Mouse (Mus musculus): ENCODE measurements around the gene Tph1.

The Tph1 gene

GRCm38 (mm10) chr7:46648431-46649140 is 23.8 kb downstream of the Tph1 start:
- no peak for DNase-seq (ENCODE audit: low spot score in 2 of 2)

DNA sequence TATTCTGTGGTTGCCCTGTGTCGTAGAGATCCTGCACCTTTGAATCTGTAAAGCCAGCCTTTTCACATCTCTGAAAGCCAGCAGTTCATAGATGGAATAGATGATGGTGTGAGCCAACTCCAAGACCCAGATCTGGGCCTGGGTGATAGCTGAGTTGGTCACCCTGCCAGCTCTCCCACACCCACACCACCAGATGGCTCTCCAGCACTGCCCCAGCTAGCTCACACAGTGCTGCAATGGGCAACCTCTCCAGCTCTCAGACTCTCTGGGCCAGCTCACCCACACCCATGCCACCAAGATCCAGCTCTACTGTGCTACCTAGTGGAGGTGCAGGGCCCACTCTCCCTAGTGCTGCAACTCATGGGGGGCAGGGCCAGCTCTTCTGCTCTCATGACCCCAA is 29.2 kb downstream of the Tph1 start:
- no peak for DNase-seq (ENCODE audit: low spot score in 2 of 2)

GRCm38 (mm10) chr7:46640062-46640461 is 32.3 kb downstream of the Tph1 start:
- no peak for DNase-seq (ENCODE audit: low spot score in 2 of 2)

DNA sequence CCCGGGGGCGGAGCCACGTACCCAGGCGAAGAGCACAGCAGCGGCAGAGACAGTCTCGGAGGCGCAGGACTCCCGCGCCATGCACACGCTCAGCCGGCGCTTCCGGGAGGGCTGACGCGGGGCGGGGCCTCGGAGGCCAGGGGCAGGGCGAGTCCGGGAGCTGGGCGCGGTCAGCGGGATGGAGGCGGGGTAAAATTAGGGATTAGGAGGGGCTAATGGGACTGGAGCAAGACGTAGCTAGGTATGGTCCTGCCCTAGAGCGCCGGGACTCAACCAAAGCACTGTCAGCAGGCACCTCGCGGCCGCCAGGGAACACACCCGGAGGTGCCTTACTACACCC is 32.7 kb downstream of the Tph1 start, which contains the start of gene Sergef:
Gene Sergef (minus strand): TSS at position 116 of the 340 bp plus-strand sequence.
- DNase-seq (ENCODE audit: low spot score in 2 of 2): peak; percentile 81 to 89

GRCm38 (mm10) chr7:46638889-46639691 is 33.2 kb downstream of the Tph1 start:
- no peak for DNase-seq (ENCODE audit: low spot score in 2 of 2)

GRCm38 (mm10) chr7:46628375-46628975 is 43.9 kb downstream of the Tph1 start:
- DNase-seq (ENCODE audit: low spot score in 2 of 2): no peak

DNA sequence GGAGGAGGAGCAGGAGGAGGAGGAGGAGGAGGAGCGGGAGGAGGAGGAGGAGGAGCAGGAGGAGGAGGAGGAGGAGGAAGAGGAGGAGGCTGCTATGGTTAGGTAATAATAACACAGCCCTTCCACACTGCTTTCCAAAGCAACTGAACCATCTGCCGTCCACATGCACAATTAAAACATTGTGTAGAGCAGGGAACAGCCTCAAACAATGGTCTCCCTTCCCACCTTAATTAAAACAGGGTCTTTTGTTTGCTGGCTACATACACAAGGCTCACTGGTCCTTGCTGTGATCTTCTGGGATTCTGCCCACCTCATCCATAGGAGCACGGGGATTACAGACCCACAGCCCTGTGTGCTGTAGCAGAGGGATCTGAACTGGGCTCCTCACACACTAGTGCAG is 48.4 kb downstream of the Tph1 start:
- DNase-seq (ENCODE audit: low spot score in 2 of 2): no peak

GRCm38 (mm10) chr7:46618416-46619110 is 53.8 kb downstream of the Tph1 start:
- no peak for DNase-seq (ENCODE audit: low spot score in 2 of 2)

GRCm38 (mm10) chr7:46616429-46617005 is 55.8 kb downstream of the Tph1 start:
- DNase-seq (ENCODE audit: low spot score in 2 of 2): no peak

- DNase-seq (ENCODE audit: low spot score in 2 of 2): no peak
Observed at GRCm38 (mm10) chr7:46615256-46615977, 56.9 kb downstream of the Tph1 start.

DNA sequence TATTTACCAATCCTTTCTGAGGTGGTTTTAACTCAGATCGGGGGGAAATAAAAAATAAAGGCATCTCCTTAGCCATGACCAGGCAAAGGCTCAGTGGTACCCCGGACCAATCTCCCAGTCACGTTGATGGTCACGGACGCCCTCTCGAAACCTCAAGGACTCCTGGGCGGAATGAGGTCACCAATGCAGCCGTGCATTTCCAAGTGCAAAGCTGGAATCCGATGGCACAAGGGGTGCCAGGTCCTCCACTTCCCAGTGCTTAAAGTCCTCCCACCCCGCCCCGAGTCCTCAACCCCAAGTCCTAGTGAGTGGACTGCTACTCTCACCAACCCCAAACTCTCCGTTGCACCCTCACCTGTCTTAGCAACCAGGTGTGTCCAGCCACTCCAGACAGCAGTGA is 58.1 kb downstream of the Tph1 start:
- no peak for DNase-seq (ENCODE audit: low spot score in 2 of 2)

DNA sequence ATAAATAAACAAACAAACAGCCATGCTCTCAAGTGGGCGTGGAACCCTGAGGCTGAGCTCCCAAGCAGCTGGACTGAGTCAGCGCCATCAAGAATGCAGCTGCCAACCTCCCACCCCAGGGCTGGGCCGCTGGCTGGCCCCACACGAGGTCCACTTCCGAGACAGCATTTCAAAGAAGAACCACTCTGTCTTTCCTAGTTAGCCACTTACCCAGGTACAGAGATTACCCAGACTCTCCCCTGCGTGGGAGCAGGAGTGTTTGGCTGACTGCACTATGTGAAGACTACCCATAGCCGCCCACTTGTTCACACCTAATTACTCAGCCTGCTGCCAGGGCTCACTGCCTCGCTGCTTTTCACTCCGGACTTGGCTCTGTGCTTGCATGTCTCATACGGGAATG is 59.2 kb downstream of the Tph1 start:
- no peak for DNase-seq (ENCODE audit: low spot score in 2 of 2)

GRCm38 (mm10) chr7:46612421-46612937 is 59.9 kb downstream of the Tph1 start:
- no peak for DNase-seq (ENCODE audit: low spot score in 2 of 2)

- DNase-seq (ENCODE audit: low spot score in 2 of 2): no peak
Observed at GRCm38 (mm10) chr7:46611970-46612369, 60.4 kb downstream of the Tph1 start.

DNA sequence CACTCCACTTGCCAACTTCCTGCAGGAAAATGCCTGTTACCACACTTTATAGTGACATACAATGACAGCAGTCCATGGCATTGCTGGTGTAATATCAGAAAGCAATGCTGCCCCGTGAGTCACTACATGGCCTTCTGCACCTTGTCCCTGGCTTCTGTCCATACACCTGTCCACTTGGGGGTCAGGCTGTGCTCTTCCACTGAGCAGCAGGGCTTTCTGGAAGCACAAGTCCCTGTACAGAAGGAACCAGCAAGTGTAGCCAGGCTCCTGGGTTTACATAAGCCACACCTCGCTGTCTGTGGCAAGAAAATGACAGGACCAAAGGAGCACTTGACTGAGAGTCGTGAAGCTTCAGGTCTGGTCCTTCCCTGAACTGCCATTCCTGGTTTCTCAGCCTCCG is 63.0 kb downstream of the Tph1 start:
- DNase-seq (ENCODE audit: low spot score in 2 of 2): no peak

DNA sequence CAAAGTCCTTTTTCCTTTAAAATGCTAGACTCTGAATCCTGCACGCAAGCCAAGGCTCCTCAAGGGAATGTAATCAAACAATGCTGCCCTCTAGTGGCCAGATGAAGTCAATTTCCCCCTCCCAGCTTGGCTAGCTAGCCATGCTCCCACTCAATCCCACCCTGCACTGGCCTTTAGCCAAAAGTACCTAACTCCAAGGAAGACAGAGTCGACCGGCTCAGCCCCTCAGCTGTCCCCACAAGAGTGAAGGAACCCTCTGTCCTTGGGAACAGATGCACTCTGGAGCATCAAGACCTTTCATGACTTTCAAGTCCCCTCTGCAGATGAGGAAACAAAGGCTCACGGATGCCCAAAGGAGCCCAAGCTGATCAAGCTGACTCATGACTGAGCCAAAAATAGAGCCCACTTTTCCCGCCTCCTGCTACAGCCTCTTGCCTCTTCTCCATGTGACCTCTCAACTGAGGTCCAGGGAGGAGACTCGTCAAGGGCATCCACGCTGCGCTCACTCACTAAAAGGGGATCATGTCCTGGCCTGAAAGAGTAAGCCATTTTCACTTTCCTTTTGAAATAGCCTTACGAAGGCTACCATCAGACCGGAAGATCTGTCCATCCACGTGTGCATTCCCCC is 64.8 kb downstream of the Tph1 start:
- no peak for DNase-seq (ENCODE audit: low spot score in 2 of 2)

- DNase-seq (ENCODE audit: low spot score in 2 of 2): no peak
Observed at GRCm38 (mm10) chr7:46607031-46607426, 65.3 kb downstream of the Tph1 start.

DNA sequence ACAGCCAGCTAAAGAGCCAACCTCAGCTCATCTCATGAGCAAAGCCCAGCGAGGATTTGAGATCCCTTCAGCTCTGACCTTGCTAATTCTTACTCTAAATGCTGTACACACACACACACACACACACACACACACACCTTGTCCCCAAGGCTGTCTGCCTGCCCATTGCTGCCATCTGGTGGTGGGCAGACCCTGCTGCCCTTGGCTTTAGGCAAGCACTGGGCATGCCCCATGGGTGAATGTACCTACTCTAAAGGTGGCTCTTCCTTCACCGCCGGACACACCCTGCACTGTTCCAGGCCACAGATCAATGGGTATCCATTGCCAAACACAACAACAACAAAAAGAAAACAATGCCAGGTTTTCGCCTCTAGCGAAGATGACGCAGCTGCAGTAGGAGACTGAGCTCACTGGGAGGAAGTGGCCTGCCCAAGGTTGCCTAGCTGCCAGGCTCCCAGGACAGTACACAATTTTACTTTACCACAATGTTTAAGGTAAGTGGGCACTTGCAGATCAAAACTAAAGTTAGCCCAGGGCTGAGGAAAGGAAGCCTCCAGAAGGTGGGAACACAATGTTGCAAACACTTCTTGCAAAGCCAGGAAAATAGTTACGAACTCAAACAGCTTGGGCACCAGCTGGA is 65.8 kb downstream of the Tph1 start:
- DNase-seq (ENCODE audit: low spot score in 2 of 2): peak; percentile 55 to 71

GRCm38 (mm10) chr7:46603051-46603450 is 69.3 kb downstream of the Tph1 start:
- DNase-seq (ENCODE audit: low spot score in 2 of 2): no peak

GRCm38 (mm10) chr7:46602079-46602478 is 70.3 kb downstream of the Tph1 start:
- no peak for DNase-seq (ENCODE audit: low spot score in 2 of 2)

All from urinary bladder, postnatal 4 days (tissue).